Mouse (Mus musculus): ENCODE results near the gene Rbm15b. TPM values are rescaled to one million over a fixed set of nuclear protein-coding genes. Genes with fewer than 3 reads are reported as not detected.

The Rbm15b gene
- polyA plus RNA-seq, 2 experiments, result 4.7 to 5.0 TPM

DNA sequence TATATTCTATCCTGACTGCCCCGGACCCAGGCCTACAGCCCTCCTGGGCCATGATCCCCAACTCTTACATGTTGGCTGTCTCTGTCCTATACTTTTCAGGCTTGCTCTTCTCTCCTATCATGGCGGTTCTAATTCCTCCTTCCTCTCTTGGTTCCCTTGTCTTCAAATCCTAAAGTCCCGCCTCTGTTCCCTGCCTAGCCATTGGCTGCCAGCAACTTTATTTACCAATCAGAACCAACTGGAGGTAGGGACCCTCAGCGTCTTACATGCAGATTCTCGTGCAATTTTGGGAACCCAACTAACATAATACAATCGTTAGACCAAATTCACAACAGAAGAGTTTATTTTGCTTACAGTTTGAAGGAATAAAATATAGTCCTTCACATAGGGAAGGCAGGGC, 44.4 kb downstream of the Rbm15b start:
- ATAC-seq (ENCODE audit: insufficient read depth), result no peak
- WGBS (ENCODE audit: insufficient replicate concordance), result 87% methylated on average over 6 of the region's 6 CpGs
- H3K27ac ChIP-seq, result no peak overlapping the region
- H3K4me1 ChIP-seq (replicated peaks; ENCODE audit: control insufficient read depth in 2 of 2, insufficient read depth in 2 of 2, low read length in 1 of 2), result no peaks in the 10 kb centered on the region
- no peak overlapping the region for H3K9ac ChIP-seq (replicated peaks)
- no peak for DNase-seq (ENCODE audit: low read depth in 3 of 3, low spot score in 3 of 3)
- peaks cover 61% of the 10 kb centered on the region for H3K36me3 ChIP-seq (replicated peaks; ENCODE audit: control insufficient read depth, insufficient read depth, low read depth)
- no peaks in the 10 kb centered on the region for H3K27me3 ChIP-seq (ENCODE audit: control insufficient read depth, insufficient read depth, low read length)
- no peak overlapping the region for H3K4me3 ChIP-seq (ENCODE audit: insufficient read depth in 1 of 2, low read depth in 2 of 2, low read length in 2 of 2)
- H3K9me3 ChIP-seq (ENCODE audit: control insufficient read depth, low read length), result no peaks in the 10 kb centered on the region
- H3K4me2 ChIP-seq (ENCODE audit: low read depth), result no peak overlapping the region
- no peak for TF ChIP-seq EP300 (IDR thresholded peaks at IDR 0.05; ENCODE audit: low read depth)
- TF ChIP-seq CTCF (IDR thresholded peaks at IDR 0.05; ENCODE audit: low read depth), result no peak

DNA sequence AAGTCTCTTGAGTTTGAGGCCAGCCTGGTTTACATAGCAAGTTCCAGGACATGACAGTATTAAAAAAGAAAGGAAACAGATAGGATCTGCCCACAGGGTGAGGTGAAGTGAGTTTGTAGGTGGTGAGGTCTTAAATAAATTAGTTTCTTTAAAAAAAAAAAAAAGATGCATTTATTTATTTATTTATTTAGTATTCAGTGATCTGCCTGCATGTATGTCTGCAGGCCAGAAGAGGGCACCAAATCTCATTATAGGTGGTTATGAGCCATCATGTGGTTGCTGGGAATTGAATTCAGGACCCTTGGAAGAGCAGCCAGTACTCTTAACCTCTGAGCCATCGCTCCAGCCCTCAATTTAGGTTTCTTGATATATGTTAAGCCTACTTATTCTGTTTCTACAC, 46.7 kb downstream of the Rbm15b start:
- no peak overlapping the region for H3K27ac ChIP-seq
- DNase-seq (ENCODE audit: low read depth in 3 of 3, low spot score in 3 of 3) (no peak), ATAC-seq (ENCODE audit: insufficient read depth) (no peak)
- no peaks in the 10 kb centered on the region for H3K4me1 ChIP-seq (replicated peaks; ENCODE audit: control insufficient read depth in 2 of 2, insufficient read depth in 2 of 2, low read length in 1 of 2)
- no peaks in the 10 kb centered on the region for H3K27me3 ChIP-seq (ENCODE audit: control insufficient read depth, insufficient read depth, low read length)
- 85% methylated on average over 1 of the region's 1 CpGs for whole genome bisulfite sequencing (ENCODE audit: insufficient replicate concordance)
- H3K9me3 ChIP-seq (ENCODE audit: control insufficient read depth, low read length), result no peaks in the 10 kb centered on the region
- H3K9ac ChIP-seq (replicated peaks), result no peak overlapping the region
- no peak overlapping the region for H3K4me3 ChIP-seq (ENCODE audit: insufficient read depth in 1 of 2, low read depth in 2 of 2, low read length in 2 of 2)
- peaks cover 63% of the 10 kb centered on the region for H3K36me3 ChIP-seq (replicated peaks; ENCODE audit: control insufficient read depth, insufficient read depth, low read depth)
- no peak overlapping the region for H3K4me2 ChIP-seq (ENCODE audit: low read depth)
- TF ChIP-seq CTCF (IDR thresholded peaks at IDR 0.05; ENCODE audit: low read depth) (peak; percentile 47), EP300 (IDR thresholded peaks at IDR 0.05; ENCODE audit: low read depth) (no peak)

Other genes starting within 250 kb of the Rbm15b start
- 0.02 TPM in 1 of 2 replicates, not detected in the other for gene Grm2, start 231.3 kb downstream of the Rbm15b start, polyA plus RNA-seq (2012; rRNA removed)
- not detected in 2 replicates for gene Grm2, start 231.3 kb downstream of the Rbm15b start, polyA plus RNA-seq (2014; fragmentation: Nextera tagmentation; extraction: Ambion mirVana)
- 9.4 and 11.3 TPM in 2 replicates for gene Tex264, start 201.5 kb downstream of the Rbm15b start, polyA plus RNA-seq (2012; rRNA removed)
- 11.5 and 12.1 TPM in 2 replicates for gene Tex264, start 201.5 kb downstream of the Rbm15b start, polyA plus RNA-seq (2014; fragmentation: Nextera tagmentation; extraction: Ambion mirVana)
- 2.4 and 3.7 TPM in 2 replicates for gene Rad54l2, start 98.2 kb downstream of the Rbm15b start, polyA plus RNA-seq (2012; rRNA removed)
- 0.96 and 1.3 TPM in 2 replicates for gene Rad54l2, start 98.2 kb downstream of the Rbm15b start, polyA plus RNA-seq (2014; fragmentation: Nextera tagmentation; extraction: Ambion mirVana)
- 11.9 and 13.4 TPM in 2 replicates for gene Dcaf1, start 65.6 kb downstream of the Rbm15b start, polyA plus RNA-seq (2012; rRNA removed)
- gene Dcaf1, start 65.6 kb downstream of the Rbm15b start, polyA plus RNA-seq (2014; fragmentation: Nextera tagmentation; extraction: Ambion mirVana), result 10.5 and 13.6 TPM in 2 replicates
- gene Manf, start 4.6 kb upstream of the Rbm15b start, polyA plus RNA-seq (2012; rRNA removed), result 13.4 and 52.1 TPM in 2 replicates
- gene Manf, start 4.6 kb upstream of the Rbm15b start, polyA plus RNA-seq (2014; fragmentation: Nextera tagmentation; extraction: Ambion mirVana), result 135 and 159 TPM in 2 replicates